Mouse (Mus musculus) layer of hippocampus, adult 9-10 months (tissue): ENCODE results near the gene Cdk4.

ENCODE experiments used
- DNase-seq: peaks from one replicate; pipeline ENCODE4 v3.0.0; 2022; ENCODE audit warnings: low spot score

Cdk4 gene

GRCm38 (mm10) chr10:127075651-127076050 lies 12.3 kb downstream of the Cdk4 start:
- no peak for DNase-seq

- DNase-seq: no peak
Measured at GRCm38 (mm10) chr10:127076082-127076481, 12.7 kb downstream of the Cdk4 start.

GRCm38 (mm10) chr10:127077515-127077914 lies 14.2 kb downstream of the Cdk4 start:
- no peak for DNase-seq

GRCm38 (mm10) chr10:127078001-127078676 lies 14.8 kb downstream of the Cdk4 start:
- no peak for DNase-seq

GRCm38 (mm10) chr10:127078677-127079575 lies 15.6 kb downstream of the Cdk4 start:
- no peak for DNase-seq

- DNase-seq: no peak
Measured at GRCm38 (mm10) chr10:127079665-127080391, 16.5 kb downstream of the Cdk4 start.

- no peak for DNase-seq
Measured at GRCm38 (mm10) chr10:127080901-127081780, 17.8 kb downstream of the Cdk4 start.

- DNase-seq: no peak
Measured at GRCm38 (mm10) chr10:127081996-127082620, 18.8 kb downstream of the Cdk4 start.

- DNase-seq: no peak
Measured at GRCm38 (mm10) chr10:127083292-127083914, 20.1 kb downstream of the Cdk4 start.

- no peak for DNase-seq
Measured at GRCm38 (mm10) chr10:127083915-127084306, 20.6 kb downstream of the Cdk4 start.

GRCm38 (mm10) chr10:127085052-127085451 lies 21.7 kb downstream of the Cdk4 start:
- no peak for DNase-seq

- no peak for DNase-seq
Measured at GRCm38 (mm10) chr10:127085633-127086032, 22.3 kb downstream of the Cdk4 start.

- DNase-seq: no peak
Measured at GRCm38 (mm10) chr10:127090560-127091411, 27.5 kb downstream of the Cdk4 start.

- DNase-seq: no peak
Measured at GRCm38 (mm10) chr10:127091507-127092396, 28.4 kb downstream of the Cdk4 start.

- no peak for DNase-seq
Measured at GRCm38 (mm10) chr10:127092742-127093141, 29.4 kb downstream of the Cdk4 start.

- no peak for DNase-seq
Measured at GRCm38 (mm10) chr10:127094382-127094802, 31.1 kb downstream of the Cdk4 start.

GRCm38 (mm10) chr10:127098514-127098913 lies 35.2 kb downstream of the Cdk4 start:
- no peak for DNase-seq

- no peak for DNase-seq
Measured at GRCm38 (mm10) chr10:127099191-127099590, 35.9 kb downstream of the Cdk4 start.

GRCm38 (mm10) chr10:127099868-127100267 lies 36.5 kb downstream of the Cdk4 start:
- DNase-seq: no peak
